Mouse (Mus musculus): ENCODE results near the gene Mrpl45.

Gene Mrpl45

DNA sequence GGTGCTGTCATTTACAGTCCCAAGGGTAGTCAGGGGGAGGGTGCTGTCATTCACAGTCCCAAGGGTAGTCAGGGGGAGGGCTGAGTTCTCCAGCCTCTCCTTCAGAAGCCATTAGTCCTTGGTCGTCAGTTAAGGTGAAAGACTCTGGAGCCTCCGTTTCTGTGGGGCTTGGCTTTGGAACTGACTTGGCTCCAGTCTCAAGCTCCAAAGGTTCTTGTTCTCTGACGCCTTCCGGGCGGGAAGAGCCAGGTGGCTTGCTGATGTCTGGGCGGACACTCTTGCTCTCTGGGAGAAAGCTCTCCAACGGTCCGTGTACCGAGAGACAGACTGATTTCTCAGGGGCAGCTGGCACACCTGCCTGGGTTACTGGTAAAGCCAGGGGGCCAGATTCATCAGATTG is 18.9 kb downstream of the Mrpl45 start:
- DNase-seq, result no peak

DNA sequence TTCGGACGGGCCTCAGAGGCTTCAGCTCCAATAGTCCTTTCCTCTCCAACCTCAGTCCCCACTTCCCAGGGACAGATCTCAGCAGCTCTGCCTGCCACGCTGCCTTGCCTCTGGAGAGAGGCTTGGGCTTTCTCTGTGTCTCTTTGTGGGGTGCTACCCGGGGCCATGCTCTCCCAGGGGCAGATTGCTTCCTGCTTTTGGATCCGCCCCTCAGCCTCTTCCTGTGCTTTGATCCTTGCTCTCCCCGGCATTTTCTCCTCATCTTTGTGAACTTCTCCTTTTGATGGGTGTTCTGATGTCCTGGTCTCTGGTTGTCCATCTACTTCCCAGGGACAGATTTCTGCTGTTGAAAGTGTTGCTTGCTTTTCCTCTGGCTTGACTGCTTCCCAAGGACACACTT is 20.7 kb downstream of the Mrpl45 start:
- DNase-seq, result no peak

- no peak for DNase-seq
These were observed 21.3 kb downstream of the Mrpl45 start for GRCm38 (mm10) chr11:97336751-97337345.

DNA sequence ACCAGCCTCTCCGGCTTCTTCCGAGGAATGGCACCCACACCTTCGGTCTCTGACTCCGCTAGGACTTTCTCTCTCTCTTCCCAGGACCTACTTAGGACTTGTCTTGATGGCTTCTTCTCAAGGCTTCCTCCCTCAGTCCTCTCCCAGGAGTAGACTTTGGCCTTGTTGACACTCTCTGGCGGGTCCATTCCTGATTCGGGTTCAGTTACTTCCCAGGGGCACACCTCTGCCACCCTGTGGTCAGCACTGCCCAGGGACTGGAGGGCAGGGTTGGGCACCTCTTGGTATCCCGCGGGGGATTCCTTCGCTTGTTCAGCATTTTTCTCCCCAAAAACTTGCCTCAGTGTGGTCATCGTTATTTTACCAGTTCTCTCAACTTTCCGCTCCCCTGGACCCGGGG is 21.8 kb downstream of the Mrpl45 start:
- DNase-seq, result no peak

DNA sequence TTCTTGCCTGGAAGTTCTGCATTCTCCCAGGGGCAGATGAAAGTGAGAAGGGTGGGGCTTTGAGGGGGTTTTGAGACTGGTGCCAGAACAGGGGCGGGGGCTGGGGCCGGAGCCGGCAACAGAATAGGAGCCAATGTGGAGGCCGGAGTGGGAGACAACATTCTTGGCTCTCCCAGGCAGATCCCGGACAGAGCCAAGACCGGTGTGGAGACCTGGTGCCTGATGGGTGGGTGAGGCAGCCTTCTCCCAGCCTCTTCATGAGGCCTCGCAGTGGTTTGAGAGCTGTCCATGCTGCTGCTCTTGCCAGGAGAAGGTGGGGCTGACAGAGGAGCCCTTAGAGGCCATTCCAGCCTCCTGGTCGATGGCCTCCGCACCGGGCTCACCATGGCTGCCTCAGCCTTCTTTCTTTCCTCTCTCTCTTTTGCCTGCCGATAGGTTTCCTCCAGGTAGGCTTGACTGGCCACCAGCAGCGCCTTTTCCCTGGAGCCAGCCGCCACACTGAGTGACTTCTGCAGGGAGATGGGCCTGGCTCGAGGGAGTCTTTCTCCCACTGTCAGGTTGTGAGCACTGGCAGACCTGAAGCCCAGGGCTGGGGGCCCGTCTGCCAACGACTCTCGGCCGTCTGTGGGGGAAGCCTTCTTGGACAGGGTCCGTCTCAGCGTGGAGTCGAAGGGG is 22.9 kb downstream of the Mrpl45 start:
- DNase-seq, result no peak

DNA sequence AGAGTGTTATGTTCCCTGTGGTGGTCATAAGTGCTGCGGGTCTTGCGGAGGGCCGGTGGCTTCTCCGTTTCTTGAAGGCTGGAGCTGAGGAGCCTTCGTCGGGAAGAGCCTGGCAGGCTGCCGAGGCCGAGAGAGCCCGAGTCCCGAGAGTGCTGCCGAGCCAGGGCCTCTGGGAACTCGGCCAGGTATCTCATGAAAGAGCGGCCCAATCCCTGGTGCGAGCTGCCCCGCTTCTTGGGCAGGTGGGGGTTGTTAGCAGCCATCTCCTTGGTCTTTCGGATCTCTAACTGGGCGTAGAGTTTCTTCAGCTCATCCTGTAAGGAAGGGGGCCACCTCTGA is 23.4 kb downstream of the Mrpl45 start:
- no peak for DNase-seq

DNA sequence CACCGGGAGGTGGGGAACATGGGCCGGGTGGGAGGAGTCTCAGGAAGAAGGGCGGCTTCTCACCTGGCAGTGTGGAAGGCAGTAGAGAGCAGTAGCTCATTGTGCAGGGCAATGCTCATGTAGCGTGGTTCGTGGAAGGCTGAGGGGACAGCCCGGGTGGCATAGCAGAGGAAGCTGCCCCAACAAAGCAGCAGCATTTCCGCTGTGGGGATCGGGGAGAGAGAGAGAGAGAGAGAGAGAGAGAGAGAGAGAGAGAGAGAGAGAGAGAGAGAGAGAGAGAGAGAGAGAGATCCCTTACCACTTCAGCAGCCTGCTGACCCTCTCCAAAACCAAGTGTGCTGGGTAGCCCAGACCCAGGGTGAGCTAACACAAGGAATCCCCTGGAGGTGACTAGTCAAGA is 27.7 kb downstream of the Mrpl45 start:
- peak; percentile 24 to 27 for DNase-seq

DNA sequence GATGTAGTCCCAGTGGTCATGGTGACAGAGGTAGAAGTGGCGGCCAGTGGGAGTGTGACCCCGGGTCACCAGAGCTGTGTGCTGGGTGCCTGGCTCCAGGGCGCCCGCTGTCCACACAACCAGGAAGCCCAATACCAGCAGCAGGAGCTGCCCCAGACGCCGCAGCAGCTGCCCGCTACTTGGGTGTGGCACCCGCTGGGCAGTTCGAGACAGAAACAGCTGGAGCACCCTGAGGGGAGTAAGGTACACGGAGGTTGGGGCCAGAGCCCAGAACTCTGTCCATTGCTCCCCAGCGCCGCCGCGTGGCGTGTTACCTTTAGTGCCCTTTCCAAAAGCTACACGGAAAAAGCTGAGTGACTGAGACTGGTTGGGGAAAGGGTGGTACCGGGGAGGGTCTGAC is 28.1 kb downstream of the Mrpl45 start:
- peak; percentile 21 to 26 for DNase-seq

DNA sequence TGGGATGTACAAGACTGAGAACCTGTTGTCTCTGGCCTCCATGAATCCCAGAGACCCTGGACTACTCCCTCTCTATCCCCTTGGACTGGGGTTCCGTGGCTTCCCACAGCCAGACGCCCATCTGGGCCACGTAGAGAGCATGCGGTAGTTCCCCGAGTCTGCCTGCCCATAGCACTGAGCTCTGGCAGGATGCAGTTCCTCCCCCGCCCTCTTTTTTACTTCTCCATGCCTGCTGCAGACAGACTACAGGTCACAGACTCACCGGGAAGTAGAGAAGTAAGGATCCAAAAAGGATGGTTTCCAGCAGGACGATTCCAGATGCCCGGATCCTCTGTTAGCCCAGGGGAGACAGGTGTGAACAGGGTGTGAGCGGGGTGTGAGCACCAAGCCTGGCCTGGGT is 29.9 kb downstream of the Mrpl45 start:
- no peak for DNase-seq

GRCm38 (mm10) chr11:97346383-97346782 is 30.9 kb downstream of the Mrpl45 start:
- DNase-seq, result no peak

- DNase-seq, result no peak
These were observed 31.8 kb downstream of the Mrpl45 start for GRCm38 (mm10) chr11:97347291-97347690.

- no peak for DNase-seq
These were observed 34.5 kb downstream of the Mrpl45 start for GRCm38 (mm10) chr11:97350035-97350434.

DNA sequence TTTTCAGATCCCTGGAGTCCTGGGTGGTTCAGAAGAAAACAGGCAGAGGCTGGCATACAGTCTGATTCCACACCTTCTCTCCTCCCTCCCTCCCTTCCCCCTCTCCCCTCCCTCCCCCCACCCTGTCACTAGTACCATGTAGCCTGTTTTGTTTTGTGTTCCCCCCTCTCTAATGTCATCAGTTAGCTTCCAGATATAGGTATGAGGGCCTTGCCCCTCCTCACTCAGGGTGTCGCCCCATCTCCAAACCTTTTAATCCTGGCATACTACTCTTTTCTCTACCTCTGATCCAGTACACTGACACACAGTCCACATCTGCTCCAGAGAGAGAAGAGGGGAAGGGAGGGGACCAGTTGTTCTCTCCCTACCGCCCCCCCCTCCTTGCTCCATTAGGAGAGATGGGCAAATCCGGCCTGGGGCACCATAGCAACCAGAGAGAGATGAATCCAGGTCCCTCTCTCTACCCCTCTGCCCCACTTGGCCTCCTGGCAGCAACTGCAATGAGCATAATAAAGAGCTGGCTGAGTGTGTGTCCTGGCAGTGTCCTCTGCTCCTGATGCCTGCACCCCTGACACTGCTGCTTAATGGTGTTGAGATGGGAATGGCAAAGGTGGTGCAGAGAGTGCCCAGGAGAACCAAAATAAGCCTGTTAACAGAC is 36.6 kb downstream of the Mrpl45 start, which contains the start of gene Gpr179:
Gpr179 (minus strand) TSS at position 51 of the 658 bp plus-strand sequence.
- DNase-seq, result no peak

DNA sequence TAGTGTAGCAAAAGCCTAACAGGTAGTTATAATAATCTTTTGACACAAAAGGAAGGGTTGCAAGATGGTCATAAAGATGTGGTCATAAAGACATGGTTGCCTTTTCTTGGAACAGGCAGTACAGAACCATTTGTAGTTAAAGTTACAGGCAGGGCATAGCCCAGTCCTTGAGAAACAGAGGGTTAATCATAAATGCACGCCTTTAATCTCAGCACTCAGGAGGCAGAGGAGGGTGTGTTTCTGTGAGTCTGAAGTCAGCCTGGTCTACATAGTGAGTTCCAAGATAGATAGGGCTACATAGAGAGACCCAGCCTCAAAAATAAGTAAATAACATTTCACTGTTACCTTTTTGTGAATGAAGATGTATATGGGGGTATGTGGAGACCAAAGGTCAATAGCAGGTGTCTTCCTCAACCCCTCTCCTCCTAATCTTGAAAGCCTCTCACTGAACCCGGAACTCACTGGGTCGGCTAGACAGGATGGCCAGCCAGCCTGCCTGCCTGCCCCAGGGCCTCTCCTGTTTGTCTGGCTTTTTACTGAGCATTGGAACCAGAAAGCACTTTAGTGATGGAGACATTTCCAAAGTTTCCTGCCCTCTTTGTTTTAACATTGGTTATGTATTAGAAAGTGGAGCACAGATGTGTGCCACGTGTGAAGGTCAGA is 37.5 kb downstream of the Mrpl45 start:
- DNase-seq, result no peak

DNA sequence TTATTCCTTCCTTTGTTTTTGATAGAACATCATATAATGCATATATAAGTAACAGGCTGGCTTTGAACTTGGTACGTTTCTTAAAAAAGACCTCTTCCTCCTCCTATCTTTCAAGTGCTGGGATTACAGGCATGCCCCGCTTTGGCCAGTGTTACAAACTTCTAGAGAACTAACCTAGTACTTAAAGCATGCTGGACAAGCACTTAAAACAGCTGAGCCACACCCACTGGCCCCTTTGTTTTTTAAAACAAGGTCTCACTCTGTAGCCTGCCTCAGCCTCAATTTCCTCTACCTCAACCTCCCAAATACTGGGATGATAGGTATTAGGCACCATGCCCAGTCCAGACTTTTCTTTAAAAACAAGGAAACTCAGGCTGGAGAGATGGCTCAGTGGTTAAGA is 39.1 kb downstream of the Mrpl45 start:
- no peak for DNase-seq

DNA sequence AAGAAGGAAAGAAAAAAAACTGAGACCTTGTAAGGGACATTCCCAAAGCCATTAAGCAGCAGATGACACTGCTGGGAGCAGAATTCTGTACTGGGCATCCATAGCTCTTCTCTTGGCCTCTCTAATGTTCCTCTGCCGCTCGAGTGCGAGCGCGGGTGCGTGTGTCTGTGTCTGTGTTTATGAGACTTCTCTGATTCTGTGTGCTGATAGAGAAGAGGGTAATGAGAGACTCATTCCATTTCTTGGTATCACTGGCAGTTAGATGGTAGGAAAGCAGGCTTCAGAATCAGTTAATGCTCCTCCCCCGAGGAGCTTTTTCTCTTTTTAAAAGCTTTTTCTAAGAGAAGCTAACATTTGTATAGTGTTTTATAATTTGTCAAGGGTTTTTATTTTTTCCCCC is 39.7 kb downstream of the Mrpl45 start:
- DNase-seq, result no peak

DNA sequence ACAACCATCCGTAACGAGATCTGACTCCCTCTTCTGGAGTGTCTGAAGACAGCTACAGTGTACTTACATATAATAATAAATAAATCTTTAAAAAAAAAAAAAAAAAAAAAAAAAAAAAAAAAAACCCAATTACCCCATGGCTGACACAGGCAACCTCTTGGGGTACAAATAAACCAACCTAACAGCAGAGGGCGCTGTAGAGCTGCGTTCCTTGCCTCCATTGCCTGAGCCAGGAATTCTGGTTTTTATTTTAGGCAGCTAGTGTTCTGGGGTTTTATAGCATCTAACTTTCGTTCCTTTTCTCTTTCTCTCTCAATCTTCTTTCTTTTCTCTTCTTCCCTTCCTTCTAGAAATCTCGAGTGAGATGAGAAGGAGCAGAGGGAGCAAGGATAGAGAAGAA is 42.1 kb downstream of the Mrpl45 start:
- DNase-seq, result peak; percentile 21 to 29

- DNase-seq, result peak; percentile 83 to 85
These were observed 46.6 kb downstream of the Mrpl45 start, which contains the start of gene Socs7 for GRCm38 (mm10) chr11:97361948-97362648. Socs7 (plus strand) TSS chr11:97362551.

- DNase-seq, result peak in 1 of 2 experiments; percentile 21
These were observed 47.1 kb downstream of the Mrpl45 start for GRCm38 (mm10) chr11:97362649-97362942.

GRCm38 (mm10) chr11:97362943-97363643 is 47.6 kb downstream of the Mrpl45 start:
- DNase-seq, result peak; percentile 13 to 29

- DNase-seq, result no peak
These were observed 48.1 kb downstream of the Mrpl45 start for GRCm38 (mm10) chr11:97363644-97363995.

GRCm38 (mm10) chr11:97365556-97365955 is 50.0 kb downstream of the Mrpl45 start:
- no peak for DNase-seq

- DNase-seq, result no peak
These were observed 53.0 kb downstream of the Mrpl45 start for GRCm38 (mm10) chr11:97368501-97368900.

Data from thymus, adult 18-20 months (tissue).